Mouse (Mus musculus) kidney, adult 10 weeks (tissue): ENCODE data around the gene Olfr1249. TPM values are rescaled to one million over a fixed set of nuclear protein-coding genes. Genes with fewer than 3 reads are reported as not detected.

Experiments
- polyA plus RNA-seq: library from polyadenylated mRNA; stranded (reverse); fragments of 350-450 nt; fragmentation: Illumina TruSeq; extraction: RNeasy Lipid Tissue Mini Kit (QIAGEN cat#74804); gene quantifications from one replicate; pipeline ENCODE4 v1.2.3, GENCODE M21; 2014; ENCODE audit warnings: low read depth, low replicate concordance

The Olfr1249 gene
- polyA plus RNA-seq: not detected

GRCm38 (mm10) chr2:89634883-89635282, at the start of gene Olfr1249:
Gene Olfr1249 (minus strand): TSS chr2:89634983.

GRCm38 (mm10) chr2:89671836-89672235, 37.1 kb upstream of the Olfr1249 start, which contains the start of gene Olfr1251:
Gene Olfr1251 (minus strand): TSS chr2:89671936.

GRCm38 (mm10) chr2:89661367-89661766, 26.6 kb upstream of the Olfr1249 start, which contains the start of gene Olfr1250:
Gene Olfr1250 (minus strand): TSS chr2:89661467.

GRCm38 (mm10) chr2:89618145-89618544, 16.6 kb downstream of the Olfr1249 start, which contains the start of gene Olfr1248:
Gene Olfr1248 (minus strand): TSS chr2:89618245.

GRCm38 (mm10) chr2:89614030-89614429, 20.8 kb downstream of the Olfr1249 start, which contains the start of gene Olfr1247:
Gene Olfr1247 (minus strand): TSS chr2:89614130.

GRCm38 (mm10) chr2:89593057-89593456, 41.7 kb downstream of the Olfr1249 start, which contains the start of gene Olfr1246:
Gene Olfr1246 (minus strand): TSS chr2:89593157.

Other genes starting within 250 kb of the Olfr1249 start
- not detected for gene Olfr1238, start 225.3 kb downstream of the Olfr1249 start, polyA plus RNA-seq
- not detected for gene Olfr1239, start 214.6 kb downstream of the Olfr1249 start, polyA plus RNA-seq
- not detected for gene Olfr1240, start 192.0 kb downstream of the Olfr1249 start, polyA plus RNA-seq
- gene Olfr1241, start 147.9 kb downstream of the Olfr1249 start, polyA plus RNA-seq: not detected
- not detected for gene Olfr1242, start 136.6 kb downstream of the Olfr1249 start, polyA plus RNA-seq
- gene Olfr1243, start 103.5 kb downstream of the Olfr1249 start, polyA plus RNA-seq: not detected
- not detected for gene Olfr1245, start 56.5 kb downstream of the Olfr1249 start, polyA plus RNA-seq
- not detected for gene Olfr1246, start 41.8 kb downstream of the Olfr1249 start, polyA plus RNA-seq
- gene Olfr1247, start 20.9 kb downstream of the Olfr1249 start, polyA plus RNA-seq: not detected
- gene Olfr1248, start 16.7 kb downstream of the Olfr1249 start, polyA plus RNA-seq: not detected
- not detected for gene Olfr1250, start 26.5 kb upstream of the Olfr1249 start, polyA plus RNA-seq
- not detected for gene Olfr1251, start 37.0 kb upstream of the Olfr1249 start, polyA plus RNA-seq
- gene Olfr1252, start 90.0 kb upstream of the Olfr1249 start, polyA plus RNA-seq: not detected
- not detected for gene Olfr1253, start 122.1 kb upstream of the Olfr1249 start, polyA plus RNA-seq
- gene Olfr1254, start 158.6 kb upstream of the Olfr1249 start, polyA plus RNA-seq: not detected
- gene Olfr1255, start 177.1 kb upstream of the Olfr1249 start, polyA plus RNA-seq: not detected
- not detected for gene Olfr1256, start 206.6 kb upstream of the Olfr1249 start, polyA plus RNA-seq
- gene Olfr48, start 213.2 kb upstream of the Olfr1249 start, polyA plus RNA-seq: not detected
- gene Olfr1257, start 243.5 kb upstream of the Olfr1249 start, polyA plus RNA-seq: not detected